Mouse (Mus musculus) liver, embryonic 14.5 days (tissue): ENCODE measurements around the gene Cyp2b9.
"Not testable (repeated sequence)": the region's sequence is repeated elsewhere in the genome, so short reads cannot be mapped to it uniquely, and the experiment has no call there.

ENCODE experiments used
- CTCF ChIP-seq: IDR thresholded peaks from 2 replicates; pipeline ENCODE4 v1.5.1; 2016; ENCODE audit warnings: antibody characterized with exemption, low read depth, control low read depth
- EP300 ChIP-seq: IDR thresholded peaks from 2 replicates; pipeline ENCODE4 v1.6.1; 2016; ENCODE audit warnings: antibody characterized with exemption, low read depth

DNA sequence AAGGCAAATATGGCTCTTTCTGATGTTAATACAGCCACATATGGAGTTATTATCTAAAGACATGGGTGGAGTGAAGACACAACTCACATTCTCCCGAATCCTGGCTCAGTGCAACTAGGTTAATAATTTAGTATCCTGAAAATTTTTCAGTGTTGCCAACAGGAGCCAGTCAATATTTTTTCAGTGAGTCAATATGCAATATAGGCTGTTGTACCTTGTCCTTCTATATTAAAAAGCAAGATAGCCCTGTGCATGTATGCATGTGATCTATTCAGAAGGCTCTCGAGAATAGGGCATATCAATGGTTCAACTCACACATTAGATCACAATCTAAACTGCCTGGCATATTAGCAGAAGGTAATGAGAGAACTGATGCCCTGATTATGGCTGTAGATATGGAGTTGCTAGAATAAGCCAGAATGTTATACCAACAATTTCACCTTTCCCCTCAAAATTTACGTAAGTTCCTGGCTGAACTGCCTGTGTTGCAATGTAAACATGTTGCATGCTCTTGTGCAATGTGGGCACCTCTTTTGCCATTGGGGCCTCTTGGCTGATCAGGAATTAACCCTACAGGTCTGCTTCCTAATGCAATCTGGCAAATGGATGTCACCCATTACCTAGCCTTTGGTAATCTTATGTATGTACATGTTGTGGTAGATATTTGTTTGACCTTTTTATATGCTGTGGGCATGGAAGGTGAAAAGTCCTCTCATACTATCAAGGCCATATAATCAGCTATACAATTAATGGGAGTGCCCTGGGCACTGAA, 4.3 kb upstream of the Cyp2b9 start:
- not testable (repeated sequence) for TF ChIP-seq CTCF, EP300
